Mouse (Mus musculus) spleen, postnatal 36 days (tissue): ENCODE data around the gene Tuba1a.
A peak's percentile ranks its signal among the peaks of the same experiment; 100 is the strongest.
"Not testable (repeated sequence)": the region's sequence is repeated elsewhere in the genome, so short reads cannot be mapped to it uniquely, and the experiment has no call there.

ENCODE experiments used
- DNase-seq, 2 experiments: peaks; one replicate each; pipeline ENCODE4 v3.0.0; 2022; ENCODE audit warnings: low spot score in 2 of 2, mixed read lengths in 1 of 2

Tuba1a gene

GRCm38 (mm10) chr15:98985240-98985981 is 31.9 kb upstream of the Tuba1a start:
- DNase-seq, result peak; percentile 77 to 83

DNA sequence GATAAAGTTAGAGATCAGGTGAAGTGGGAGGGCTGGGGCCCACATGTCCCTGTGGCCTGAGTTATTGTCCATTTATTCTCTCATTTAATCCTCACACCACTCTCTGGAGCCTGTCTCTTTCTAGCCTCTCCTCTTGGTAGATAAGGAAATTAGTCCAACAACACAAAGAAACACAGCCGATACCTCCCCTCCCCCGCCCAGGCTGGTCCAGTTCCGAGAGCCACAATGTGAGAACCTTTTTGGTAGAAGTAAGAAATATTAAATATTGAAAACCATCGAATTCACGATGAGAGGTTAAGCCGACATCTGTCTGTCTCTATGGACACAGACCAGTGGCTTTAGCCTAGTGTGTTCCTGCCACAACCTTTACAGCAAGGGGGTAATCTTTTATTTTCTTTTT is 31.2 kb upstream of the Tuba1a start:
- no peak for DNase-seq

GRCm38 (mm10) chr15:98983431-98984081 is 30.1 kb upstream of the Tuba1a start:
- no peak for DNase-seq

GRCm38 (mm10) chr15:98982100-98982499 is 28.6 kb upstream of the Tuba1a start:
- no peak for DNase-seq

- no peak for DNase-seq
These were observed 26.6 kb upstream of the Tuba1a start for GRCm38 (mm10) chr15:98980012-98980614.

GRCm38 (mm10) chr15:98978409-98979172 is 25.1 kb upstream of the Tuba1a start:
- no peak for DNase-seq

- no peak for DNase-seq
These were observed 24.4 kb upstream of the Tuba1a start for GRCm38 (mm10) chr15:98977759-98978408.

DNA sequence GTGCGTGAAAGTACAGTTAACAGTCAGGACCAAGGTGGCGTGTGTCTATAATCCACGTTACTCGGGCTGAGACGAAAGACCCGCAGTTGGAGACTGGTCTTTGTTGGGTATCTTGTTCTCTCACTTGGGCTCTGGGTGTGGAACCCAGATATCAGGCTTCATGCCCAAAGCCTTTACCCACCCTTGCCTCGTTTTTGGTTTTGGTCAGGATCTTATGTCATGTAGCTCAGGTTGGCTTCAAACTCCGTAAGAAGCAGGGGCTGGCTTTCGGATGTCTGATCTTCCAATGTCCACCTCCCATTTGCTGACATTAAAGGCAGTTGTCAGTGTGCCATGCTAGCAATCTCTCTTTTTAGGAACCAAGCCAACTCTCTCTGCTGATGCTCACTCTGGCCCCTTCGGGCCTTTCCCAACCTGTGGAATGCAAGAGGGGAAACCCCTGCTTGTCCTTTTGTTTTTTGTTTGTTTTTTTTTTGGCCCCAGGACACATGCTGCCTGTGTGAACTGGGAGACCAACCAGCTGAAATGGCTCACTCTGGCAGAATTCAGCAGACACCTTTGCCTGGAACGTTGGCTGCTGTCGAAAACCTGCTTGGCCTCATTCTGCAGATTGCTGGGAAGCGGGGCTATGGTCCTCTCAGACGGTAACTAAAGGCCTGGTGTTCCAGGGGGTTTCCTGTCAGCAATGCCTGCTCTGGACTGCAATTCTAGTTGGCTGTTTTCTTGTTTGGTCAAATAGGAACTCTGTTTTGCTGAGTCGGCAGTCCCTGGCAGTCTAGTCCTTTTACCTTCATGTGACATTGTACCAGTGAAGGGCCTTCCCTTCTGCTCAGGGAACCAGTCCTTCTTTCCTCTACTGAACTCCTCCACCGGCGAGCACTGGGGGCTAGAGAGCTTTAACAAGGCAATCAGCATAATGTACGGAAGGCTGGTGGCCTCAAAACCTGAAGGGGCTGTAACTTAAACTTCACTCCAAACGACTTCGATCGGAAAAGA is 23.6 kb upstream of the Tuba1a start:
- no peak for DNase-seq

- no peak for DNase-seq
These were observed 19.6 kb upstream of the Tuba1a start for GRCm38 (mm10) chr15:98973015-98973614.

GRCm38 (mm10) chr15:98971576-98972320 is 18.2 kb upstream of the Tuba1a start:
- DNase-seq, result not testable (repeated sequence)

DNA sequence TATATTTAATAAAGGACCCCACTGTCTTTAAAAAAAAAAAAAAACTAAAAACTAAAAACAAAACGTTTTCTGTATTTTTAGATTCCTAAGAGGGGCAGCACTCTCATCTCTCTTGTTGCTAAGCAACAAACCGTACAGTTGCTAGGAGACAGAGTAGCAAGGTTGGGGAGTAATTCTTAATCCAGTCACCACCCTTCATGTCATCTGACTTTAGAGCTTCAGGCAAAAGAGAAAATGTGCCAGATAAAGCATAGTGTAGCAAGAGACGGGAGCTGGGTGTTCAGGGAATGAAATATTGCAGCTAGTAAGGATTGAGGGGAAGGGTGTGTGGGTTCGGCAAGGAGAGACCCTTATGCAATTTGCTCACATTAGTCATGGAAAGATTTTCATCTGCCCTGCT is 17.6 kb upstream of the Tuba1a start:
- DNase-seq, result no peak

DNA sequence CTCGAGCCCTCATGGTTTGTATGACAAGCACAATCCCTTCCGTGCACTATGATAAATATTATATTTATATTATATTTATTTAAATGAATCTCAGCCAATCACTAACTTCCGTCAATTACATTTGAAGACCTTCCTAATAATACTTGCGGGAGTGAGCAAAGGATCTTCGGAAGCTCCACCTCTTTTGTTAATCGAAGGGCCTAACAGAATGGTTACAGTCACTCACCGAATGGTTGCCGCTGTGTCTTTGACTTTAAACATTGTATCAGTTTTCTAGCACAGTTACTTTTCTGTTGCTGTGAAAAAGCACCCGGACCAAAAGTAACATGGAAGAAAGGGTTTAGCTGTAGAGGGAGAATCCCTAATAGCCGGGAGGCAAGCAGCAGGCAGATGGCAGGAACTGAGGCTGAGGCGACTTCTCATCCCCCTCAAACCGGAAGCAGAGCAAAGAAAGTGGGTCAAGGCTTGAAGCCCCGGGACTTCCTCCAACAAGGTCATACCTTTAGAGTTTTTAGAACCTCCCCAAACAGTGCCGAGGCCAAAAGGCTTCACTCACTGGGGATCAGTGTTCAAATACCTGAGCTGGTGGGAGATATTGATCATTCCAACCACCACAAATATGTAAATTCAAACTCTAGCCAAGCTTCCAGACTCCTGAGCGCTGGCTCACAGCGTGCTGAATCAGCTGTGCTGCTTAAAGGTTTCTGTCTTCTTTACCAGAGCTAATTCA is 16.0 kb upstream of the Tuba1a start:
- peak; percentile 22 to 28 for DNase-seq

DNA sequence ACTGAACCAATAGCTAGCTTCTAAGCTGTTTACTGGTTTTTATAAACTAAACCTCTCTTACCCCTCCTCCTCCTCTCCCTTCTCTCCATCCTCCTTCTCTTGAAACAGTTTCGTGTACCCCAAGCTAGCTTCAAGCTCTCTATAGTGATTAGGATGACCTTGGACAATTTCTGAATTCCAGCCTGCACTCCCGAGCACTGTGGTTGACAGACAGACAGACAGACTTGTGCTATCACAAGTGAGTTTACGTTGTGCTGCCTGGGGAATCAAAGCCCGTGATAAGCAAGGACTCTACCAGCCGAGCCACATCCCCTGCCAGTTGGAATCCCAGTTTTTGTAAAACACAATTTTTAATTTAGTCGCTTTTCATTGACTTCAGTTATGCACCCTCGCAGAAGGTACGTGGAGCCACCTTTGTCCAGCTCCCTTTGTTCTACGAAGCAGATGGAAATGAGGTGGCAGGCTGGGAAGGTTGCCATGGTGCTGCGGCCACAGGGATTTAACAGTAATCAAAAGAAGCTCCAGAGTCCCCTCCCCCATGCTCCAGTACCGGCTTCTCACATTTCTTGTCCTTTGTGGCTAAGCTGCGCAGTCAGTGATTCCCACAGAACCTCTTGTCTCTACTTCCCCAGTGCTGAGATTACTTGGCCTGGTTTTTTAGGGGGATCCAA is 15.3 kb upstream of the Tuba1a start:
- no peak for DNase-seq

- no peak for DNase-seq
These were observed 6.0 kb upstream of the Tuba1a start for GRCm38 (mm10) chr15:98959531-98959930.

GRCm38 (mm10) chr15:98958901-98959420 is 5.5 kb upstream of the Tuba1a start:
- no peak for DNase-seq

DNA sequence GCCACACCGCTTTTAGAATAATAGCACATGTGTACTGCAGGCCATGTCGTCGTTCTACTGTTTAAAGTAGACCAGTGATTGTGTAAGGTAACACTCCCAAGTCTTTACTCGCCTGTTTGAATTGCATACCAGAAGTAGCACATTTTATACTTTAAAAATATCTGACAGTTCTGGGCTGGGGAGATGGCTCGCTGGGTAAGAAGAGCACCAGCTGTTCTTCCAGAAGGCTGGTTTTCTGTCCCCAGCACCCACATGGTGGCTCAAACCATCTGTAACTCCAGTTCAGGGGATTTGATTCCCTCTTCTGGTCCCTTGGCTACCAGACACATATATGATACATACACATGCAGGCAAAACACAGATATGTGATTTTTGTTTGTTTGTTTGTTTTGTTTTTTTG is 4.0 kb upstream of the Tuba1a start:
- DNase-seq, result no peak

DNA sequence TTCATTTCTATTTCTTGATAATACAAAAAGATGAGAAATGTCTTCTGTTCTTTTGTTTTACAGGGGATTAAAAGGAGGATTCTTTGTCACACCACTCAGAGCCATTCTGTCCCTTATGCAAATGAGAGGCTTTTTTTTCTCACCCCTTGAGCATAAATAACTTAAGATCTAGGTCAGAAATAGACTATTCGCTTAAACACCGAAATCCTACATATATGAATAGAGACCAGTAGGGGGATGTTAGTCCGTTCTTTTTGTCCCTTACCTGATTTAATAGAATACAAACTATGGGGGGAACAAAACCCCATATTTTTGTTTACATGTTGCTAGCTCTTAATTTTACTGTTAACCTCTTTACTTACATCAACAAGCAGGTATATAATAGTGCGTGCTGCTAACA is 2.5 kb upstream of the Tuba1a start:
- no peak for DNase-seq

DNA sequence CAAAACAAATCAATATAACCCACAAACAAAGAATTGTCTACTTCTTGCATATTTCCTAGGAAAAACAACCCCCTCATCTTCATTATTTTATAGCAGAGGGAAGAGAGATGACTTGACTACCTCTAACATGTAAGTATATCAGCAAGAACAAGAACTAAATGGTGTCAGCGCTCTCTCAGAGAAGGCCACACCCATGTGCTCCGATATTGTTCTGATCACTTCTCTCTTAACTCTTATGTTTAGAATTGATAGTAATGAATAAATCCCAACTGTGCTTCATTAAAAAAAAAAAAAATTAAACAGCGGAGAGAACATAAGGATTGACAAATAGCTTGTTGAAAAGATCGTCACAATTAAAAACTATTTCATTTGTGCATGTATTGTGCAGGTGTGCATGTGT is 1.8 kb upstream of the Tuba1a start:
- no peak for DNase-seq
